Mouse (Mus musculus): ENCODE measurements around the gene Sec62. TPM values are rescaled to one million over a fixed set of nuclear protein-coding genes. Genes with fewer than 3 reads are reported as not detected.

Sec62 gene
- polyA plus RNA-seq, 1 experiment from 2014 or later, result 96.0 TPM

DNA sequence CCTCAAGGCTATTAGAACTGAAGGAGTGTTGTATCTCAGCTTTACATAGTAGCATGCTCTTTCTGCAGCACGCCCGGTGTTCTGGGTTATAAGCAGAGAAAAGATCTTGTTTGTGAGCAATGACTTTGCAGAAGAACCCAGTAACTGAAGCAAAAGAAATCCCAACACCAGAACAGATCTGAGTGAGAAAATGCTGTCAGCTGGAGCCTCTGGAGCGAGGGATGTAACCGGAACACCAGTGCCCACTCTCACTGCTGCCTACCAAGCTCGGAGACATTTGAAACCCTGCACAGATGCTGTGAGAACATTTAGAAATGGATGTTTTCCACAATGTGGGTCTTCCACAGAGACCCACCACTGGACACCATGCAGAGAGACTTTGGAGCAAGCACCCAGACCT is 18.0 kb upstream of the Sec62 start:
- H3K4me3 ChIP-seq (replicated peaks), result no peak overlapping the region
- H3K4me1 ChIP-seq, result no peaks in the 10 kb centered on the region
- H3K27ac ChIP-seq (replicated peaks), result no peak overlapping the region
- H3K4me2 ChIP-seq, result no peak overlapping the region
- H3K36me3 ChIP-seq, result no peaks in the 10 kb centered on the region
- H3K9me3 ChIP-seq (replicated peaks), result no peaks in the 10 kb centered on the region
- WGBS, result 91% methylated on average over 5 of the region's 5 CpGs
- no peak overlapping the region for H3K9ac ChIP-seq (replicated peaks)
- no peaks in the 10 kb centered on the region for H3K27me3 ChIP-seq (replicated peaks)
- no peak for ATAC-seq (ENCODE audit: low FRiP score)

DNA sequence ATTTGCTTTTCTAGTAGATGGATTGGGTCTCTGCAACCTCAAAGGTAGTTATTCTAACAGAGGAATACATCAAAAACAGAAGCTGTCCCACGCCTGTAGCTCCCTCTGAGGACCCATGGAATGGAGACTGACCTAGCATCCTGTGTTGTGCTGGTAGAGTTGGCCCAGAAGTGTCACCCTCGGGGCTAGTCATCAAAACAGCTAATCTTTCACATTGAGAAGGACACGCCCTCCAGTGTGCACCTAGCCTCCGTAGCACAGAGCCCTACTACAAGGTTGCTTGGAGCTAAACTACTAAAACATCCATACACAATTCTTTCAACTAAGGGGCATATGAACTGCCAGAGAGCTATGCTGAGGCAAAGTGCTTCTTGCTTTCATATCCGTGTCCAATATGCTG is 14.7 kb upstream of the Sec62 start:
- no peaks in the 10 kb centered on the region for H3K4me1 ChIP-seq
- H3K4me2 ChIP-seq, result no peak overlapping the region
- no peak for ATAC-seq (ENCODE audit: low FRiP score)
- H3K27me3 ChIP-seq (replicated peaks), result no peaks in the 10 kb centered on the region
- H3K36me3 ChIP-seq, result no peaks in the 10 kb centered on the region
- no peak overlapping the region for H3K27ac ChIP-seq (replicated peaks)
- H3K9ac ChIP-seq (replicated peaks), result no peak overlapping the region
- WGBS, result 82% methylated on average over 5 of the region's 5 CpGs
- no peaks in the 10 kb centered on the region for H3K9me3 ChIP-seq (replicated peaks)
- no peak overlapping the region for H3K4me3 ChIP-seq (replicated peaks)

DNA sequence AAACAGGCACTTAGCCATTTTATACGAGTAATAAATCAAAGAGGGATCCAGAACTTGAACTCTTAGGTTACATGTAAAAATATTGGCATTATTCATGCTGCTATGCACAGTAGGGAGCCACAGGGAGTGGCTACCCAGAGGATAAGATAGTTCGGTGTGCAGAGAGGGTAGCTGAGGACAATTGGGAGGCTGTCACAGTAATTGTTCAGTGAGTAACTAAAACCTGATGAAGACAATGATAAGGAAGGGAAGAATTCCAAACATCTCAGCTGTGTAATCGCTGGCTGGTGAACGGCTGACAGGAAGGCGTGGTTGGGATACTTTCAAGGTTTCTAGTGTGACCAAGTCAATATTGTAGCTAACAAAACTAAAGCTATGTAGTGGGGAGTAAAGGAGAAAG is 4.1 kb upstream of the Sec62 start:
- no peak overlapping the region for H3K4me3 ChIP-seq (replicated peaks)
- no peak overlapping the region for H3K27ac ChIP-seq (replicated peaks)
- H3K36me3 ChIP-seq, result no peaks in the 10 kb centered on the region
- no peaks in the 10 kb centered on the region for H3K9me3 ChIP-seq (replicated peaks)
- WGBS, result 26% methylated on average over 5 of the region's 5 CpGs
- peaks cover 4% of the 10 kb centered on the region; the same call in 1 of the 2 replicates for H3K4me1 ChIP-seq
- no peak for ATAC-seq (ENCODE audit: low FRiP score)
- no peak overlapping the region for H3K9ac ChIP-seq (replicated peaks)
- no peak overlapping the region for H3K4me2 ChIP-seq
- H3K27me3 ChIP-seq (replicated peaks), result no peaks in the 10 kb centered on the region

DNA sequence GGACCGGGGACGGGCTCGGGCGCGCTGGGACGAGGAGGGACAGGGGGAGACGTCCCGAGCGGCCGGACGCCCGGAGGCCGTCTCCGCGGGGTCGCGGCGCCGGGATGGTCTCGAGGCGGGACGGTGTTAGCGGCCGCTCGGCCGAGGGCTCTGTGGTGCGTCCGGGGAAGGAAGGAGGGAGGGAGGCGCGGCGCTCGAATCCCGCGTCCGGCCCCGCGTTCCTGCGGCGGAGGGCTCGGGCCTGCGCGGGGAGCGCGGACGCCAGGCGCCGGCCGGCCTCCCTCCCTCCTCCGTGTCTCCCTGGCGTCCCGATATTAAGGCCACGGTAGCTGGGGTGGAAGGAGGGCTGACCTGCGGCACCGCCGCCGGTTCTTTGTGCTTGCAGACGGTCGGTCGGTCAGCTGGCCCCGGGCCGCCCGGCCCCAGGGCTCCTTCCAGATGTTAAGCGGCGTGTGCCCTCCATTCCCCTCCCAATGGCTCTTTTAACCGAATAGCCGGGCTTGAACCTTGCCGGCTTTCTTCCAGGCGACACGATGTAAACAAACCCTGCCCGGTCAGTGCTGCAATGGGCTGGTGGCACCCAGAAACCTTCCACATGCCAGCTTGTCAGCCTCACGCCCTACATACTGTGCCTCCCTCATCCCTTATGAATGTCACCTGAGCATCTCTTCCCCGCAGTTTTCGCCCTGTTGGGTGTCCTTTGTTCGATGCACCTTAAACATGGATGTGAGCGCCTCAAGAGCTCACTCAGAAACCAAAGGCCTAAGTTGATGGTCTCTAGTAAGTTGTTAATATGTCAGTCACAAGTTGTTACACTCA is 937 bp downstream of the Sec62 start:
- under 1% methylated on average over 67 of the region's 75 CpGs for WGBS
- H3K9ac ChIP-seq (replicated peaks), result peak overlapping the region; percentile 99
- H3K27ac ChIP-seq (replicated peaks), result peak overlapping the region; percentile 96
- H3K4me3 ChIP-seq (replicated peaks), result peak overlapping the region; percentile 94
- no peaks in the 10 kb centered on the region for H3K36me3 ChIP-seq
- peaks cover 13% of the 10 kb centered on the region for H3K4me1 ChIP-seq
- peak; percentile 89 for ATAC-seq (ENCODE audit: low FRiP score)
- peak overlapping the region; percentile 70 for H3K4me2 ChIP-seq
- H3K9me3 ChIP-seq (replicated peaks), result no peaks in the 10 kb centered on the region
- no peaks in the 10 kb centered on the region for H3K27me3 ChIP-seq (replicated peaks)

DNA sequence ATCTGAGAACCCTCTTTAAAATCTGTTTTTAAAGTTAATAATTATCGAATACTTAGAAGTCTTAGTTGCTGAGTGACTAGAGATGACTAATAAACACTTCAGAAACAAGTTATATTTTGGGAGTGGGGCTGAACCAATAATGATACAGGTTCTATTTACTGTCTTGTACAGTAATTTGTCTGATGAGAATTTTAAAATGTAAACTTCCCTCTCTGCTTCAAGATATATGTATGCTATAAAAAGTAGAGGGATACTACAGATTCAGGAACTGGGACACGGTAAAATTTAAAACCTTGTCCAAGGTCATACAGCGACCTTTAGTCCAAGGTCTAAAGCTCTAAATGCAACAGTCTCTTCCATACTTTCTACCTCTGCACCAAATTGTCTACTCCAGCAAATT is 9.5 kb downstream of the Sec62 start:
- H3K4me1 ChIP-seq, result no peaks in the 10 kb centered on the region
- no peak overlapping the region for H3K9ac ChIP-seq (replicated peaks)
- peaks cover 33% of the 10 kb centered on the region for H3K36me3 ChIP-seq
- no peaks in the 10 kb centered on the region for H3K27me3 ChIP-seq (replicated peaks)
- 96% methylated on average over 3 of the region's 3 CpGs for WGBS
- H3K4me2 ChIP-seq, result no peak overlapping the region
- H3K27ac ChIP-seq (replicated peaks), result no peak overlapping the region
- ATAC-seq (ENCODE audit: low FRiP score), result no peak
- H3K9me3 ChIP-seq (replicated peaks), result no peaks in the 10 kb centered on the region
- H3K4me3 ChIP-seq (replicated peaks), result no peak overlapping the region

DNA sequence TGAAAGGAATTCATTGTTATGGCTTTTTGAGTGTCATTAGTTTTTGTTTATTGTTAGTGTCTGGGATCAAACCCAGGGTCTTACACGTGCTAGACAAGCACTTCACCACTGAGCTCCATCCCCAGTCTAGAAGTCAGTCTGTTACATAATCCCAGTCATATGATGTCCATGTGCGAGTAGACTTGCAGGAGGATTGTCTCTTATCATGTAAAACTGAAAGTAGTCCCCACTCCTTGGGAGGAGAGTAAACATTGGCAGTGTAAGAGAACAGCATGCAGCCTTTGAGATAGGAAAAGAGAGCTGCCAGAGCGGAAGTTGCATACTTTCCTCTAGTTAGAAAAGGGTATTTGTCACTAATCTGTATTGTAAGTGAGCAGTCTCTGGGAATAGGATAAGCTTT is 20.2 kb downstream of the Sec62 start:
- H3K27ac ChIP-seq (replicated peaks), result no peak overlapping the region
- no peak for ATAC-seq (ENCODE audit: low FRiP score)
- H3K36me3 ChIP-seq, result peaks cover 44% of the 10 kb centered on the region
- no peaks in the 10 kb centered on the region for H3K9me3 ChIP-seq (replicated peaks)
- H3K9ac ChIP-seq (replicated peaks), result no peak overlapping the region
- no peaks in the 10 kb centered on the region for H3K27me3 ChIP-seq (replicated peaks)
- no peak overlapping the region for H3K4me2 ChIP-seq
- H3K4me1 ChIP-seq, result no peaks in the 10 kb centered on the region
- no peak overlapping the region for H3K4me3 ChIP-seq (replicated peaks)
- WGBS, result 80% methylated on average over 3 of the region's 3 CpGs

DNA sequence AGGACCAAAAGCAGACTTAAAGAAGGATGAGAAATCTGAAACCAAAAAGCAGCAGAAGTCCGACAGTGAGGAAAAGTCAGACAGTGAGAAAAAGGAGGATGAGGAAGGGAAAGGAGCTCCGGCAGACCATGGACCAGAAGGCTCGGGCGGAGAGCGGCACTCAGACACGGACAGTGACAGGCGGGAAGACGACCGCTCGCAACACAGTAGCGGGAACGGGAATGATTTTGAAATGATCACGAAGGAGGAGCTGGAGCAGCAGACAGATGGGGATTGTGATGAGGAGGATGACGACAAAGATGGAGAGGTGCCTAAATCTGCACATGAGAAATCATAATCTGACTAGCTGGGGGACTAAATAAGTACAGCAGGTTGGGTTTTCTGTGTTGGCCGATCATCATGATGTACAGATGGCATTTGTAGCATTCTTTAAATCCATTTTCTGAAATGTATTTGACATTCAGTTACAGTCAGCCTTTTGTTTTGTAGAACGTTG is 26.0 kb downstream of the Sec62 start:
- no peak overlapping the region for H3K4me2 ChIP-seq
- 96% methylated on average over 16 of the region's 16 CpGs for WGBS
- no peaks in the 10 kb centered on the region for H3K9me3 ChIP-seq (replicated peaks)
- H3K27ac ChIP-seq (replicated peaks), result no peak overlapping the region
- H3K4me3 ChIP-seq (replicated peaks), result no peak overlapping the region
- H3K27me3 ChIP-seq (replicated peaks), result no peaks in the 10 kb centered on the region
- no peak for ATAC-seq (ENCODE audit: low FRiP score)
- no peak overlapping the region for H3K9ac ChIP-seq (replicated peaks)
- peaks cover 47% of the 10 kb centered on the region for H3K36me3 ChIP-seq
- no peaks in the 10 kb centered on the region for H3K4me1 ChIP-seq

DNA sequence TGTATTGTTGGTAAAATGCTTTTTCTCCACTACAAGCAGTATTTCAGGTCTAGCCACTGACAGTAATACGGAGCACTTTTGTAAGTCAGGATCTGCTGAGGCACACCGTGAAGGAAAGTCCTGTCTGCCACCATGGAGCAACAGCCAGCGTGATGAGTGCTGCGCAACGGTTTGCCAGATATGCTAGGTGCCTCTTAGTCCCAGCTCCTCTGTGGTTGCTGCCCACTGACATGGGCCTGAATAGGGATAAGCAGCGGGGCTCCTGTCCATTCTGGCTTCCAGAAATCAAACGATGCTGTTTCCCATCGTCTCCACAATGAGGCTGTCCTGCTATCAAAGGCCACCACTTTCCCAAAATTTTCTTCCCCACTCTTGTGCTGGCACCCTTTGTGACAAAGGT is 29.5 kb downstream of the Sec62 start:
- no peaks in the 10 kb centered on the region for H3K4me1 ChIP-seq
- 96% methylated on average over 8 of the region's 8 CpGs for WGBS
- no peak overlapping the region for H3K9ac ChIP-seq (replicated peaks)
- ATAC-seq (ENCODE audit: low FRiP score), result no peak
- no peak overlapping the region for H3K4me3 ChIP-seq (replicated peaks)
- H3K27me3 ChIP-seq (replicated peaks), result no peaks in the 10 kb centered on the region
- H3K4me2 ChIP-seq, result no peak overlapping the region
- H3K9me3 ChIP-seq (replicated peaks), result no peaks in the 10 kb centered on the region
- H3K27ac ChIP-seq (replicated peaks), result no peak overlapping the region
- peaks cover 33% of the 10 kb centered on the region for H3K36me3 ChIP-seq

DNA sequence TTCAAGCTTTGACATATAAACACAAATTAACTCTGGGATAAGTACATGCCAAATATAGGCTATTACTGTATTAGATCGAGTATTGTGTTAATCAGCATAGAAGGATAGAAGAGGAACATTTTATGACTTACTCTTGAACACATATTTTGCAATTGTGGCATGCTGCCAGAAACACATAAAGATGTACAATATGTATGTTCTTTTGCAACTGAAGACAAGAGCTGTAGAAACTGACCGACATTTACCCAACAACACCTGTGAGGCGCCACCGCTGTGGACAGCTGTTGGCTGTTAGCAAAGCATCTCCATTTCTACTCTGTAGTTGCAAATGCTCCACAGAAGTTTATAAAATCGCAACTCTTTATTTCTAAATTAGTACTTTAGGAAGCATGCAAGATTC is 33.4 kb downstream of the Sec62 start:
- no peak for ATAC-seq (ENCODE audit: low FRiP score)
- Histone ChIP-seq H3K4me2 (no peak overlapping the region), H3K9me3 (replicated peaks) (no peaks in the 10 kb centered on the region), H3K4me1 (no peaks in the 10 kb centered on the region), H3K27me3 (replicated peaks) (no peaks in the 10 kb centered on the region), H3K36me3 (peaks cover 10% of the 10 kb centered on the region; the same call in 1 of the 2 replicates), H3K27ac (replicated peaks) (no peak overlapping the region), H3K4me3 (replicated peaks) (no peak overlapping the region), H3K9ac (replicated peaks) (no peak overlapping the region)
- WGBS, result 92% methylated on average over 5 of the region's 5 CpGs

DNA sequence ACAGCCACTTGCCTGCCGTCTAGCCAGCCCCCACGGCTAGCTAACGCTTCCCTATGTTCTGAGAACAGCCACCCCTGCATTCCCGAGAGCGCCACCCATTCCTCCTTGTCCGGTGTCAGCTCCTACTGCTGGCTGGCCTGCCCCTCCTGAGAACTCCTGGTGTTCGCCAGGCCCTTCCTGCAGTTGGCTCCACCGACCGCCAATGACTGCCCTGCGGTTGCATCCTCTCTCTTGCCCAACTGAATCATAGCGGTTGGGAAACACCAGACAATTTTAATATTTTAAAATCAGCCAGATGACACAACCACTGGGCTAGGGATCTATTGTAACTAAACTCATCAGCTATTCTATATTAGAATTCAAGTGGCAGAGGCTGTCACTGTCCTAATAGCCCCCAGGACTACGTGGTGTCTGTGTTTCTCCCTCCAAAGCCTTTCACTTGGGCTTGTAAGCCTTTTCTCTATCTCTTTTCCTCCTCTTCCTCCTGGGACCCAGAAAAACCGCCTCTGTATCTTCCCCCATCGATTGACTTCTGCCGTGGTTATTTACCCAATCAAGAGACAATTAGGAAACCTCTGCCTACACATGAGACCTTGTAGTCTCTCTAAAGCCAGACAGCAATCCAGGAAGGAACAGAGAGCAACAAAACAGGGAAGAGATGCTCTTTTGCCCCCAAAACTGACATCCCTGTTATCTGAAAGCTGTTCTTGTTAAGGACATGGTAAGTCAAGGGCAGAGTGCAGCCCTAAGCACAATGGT is 39.4 kb downstream of the Sec62 start:
- Histone ChIP-seq H3K9ac (replicated peaks) (no peak overlapping the region), H3K27me3 (replicated peaks) (no peaks in the 10 kb centered on the region), H3K9me3 (replicated peaks) (no peaks in the 10 kb centered on the region), H3K36me3 (no peaks in the 10 kb centered on the region), H3K4me3 (replicated peaks) (no peak overlapping the region), H3K4me2 (no peak overlapping the region), H3K4me1 (no peaks in the 10 kb centered on the region), H3K27ac (replicated peaks) (no peak overlapping the region)
- 85% methylated on average over 15 of the region's 15 CpGs for WGBS
- no peak for ATAC-seq (ENCODE audit: low FRiP score)

DNA sequence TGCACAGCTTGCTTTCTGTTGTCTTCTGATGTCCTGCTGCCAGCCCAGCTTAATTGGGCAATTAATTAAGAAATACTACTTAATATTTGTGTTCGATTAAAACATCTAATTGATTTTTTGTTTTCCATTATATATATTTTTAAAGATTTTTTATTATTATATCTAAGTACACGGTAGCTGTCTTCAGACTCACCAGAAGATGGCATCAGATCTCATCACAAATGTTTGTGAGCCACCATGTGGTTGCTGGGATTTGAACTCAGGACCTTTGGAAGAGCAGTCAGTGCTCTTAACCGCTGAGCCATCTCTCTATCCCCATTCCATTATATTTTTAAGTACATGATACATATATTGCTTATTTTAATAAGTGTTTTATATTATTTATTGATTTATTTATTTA is 40.6 kb downstream of the Sec62 start:
- no peak overlapping the region for H3K4me3 ChIP-seq (replicated peaks)
- no peaks in the 10 kb centered on the region for H3K36me3 ChIP-seq
- H3K27ac ChIP-seq (replicated peaks), result no peak overlapping the region
- 87% methylated on average over 3 of the region's 3 CpGs for WGBS
- no peak overlapping the region for H3K9ac ChIP-seq (replicated peaks)
- no peaks in the 10 kb centered on the region for H3K27me3 ChIP-seq (replicated peaks)
- no peaks in the 10 kb centered on the region for H3K9me3 ChIP-seq (replicated peaks)
- no peak for ATAC-seq (ENCODE audit: low FRiP score)
- no peaks in the 10 kb centered on the region for H3K4me1 ChIP-seq
- H3K4me2 ChIP-seq, result no peak overlapping the region

DNA sequence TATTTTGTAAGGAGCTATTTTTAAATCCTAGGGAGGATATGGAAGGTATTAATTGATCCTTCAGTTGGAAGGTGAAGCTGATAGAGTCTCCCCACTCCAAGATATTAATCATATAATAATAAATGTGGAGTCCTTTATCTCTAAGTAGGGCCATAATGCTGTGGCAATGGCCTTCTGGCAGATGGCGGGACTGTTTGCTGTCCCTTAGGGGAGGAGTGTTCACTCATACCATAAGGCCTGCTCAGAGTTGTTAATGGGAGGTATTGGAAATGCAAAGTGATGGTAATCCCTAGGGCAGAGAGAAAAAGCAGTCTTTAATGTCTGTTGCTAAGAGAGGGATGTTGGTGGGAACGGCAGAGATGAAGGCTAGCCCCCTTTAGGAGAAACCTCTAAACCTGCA is 53.1 kb downstream of the Sec62 start:
- no peaks in the 10 kb centered on the region for H3K4me1 ChIP-seq
- H3K4me2 ChIP-seq, result no peak overlapping the region
- H3K27me3 ChIP-seq (replicated peaks), result no peaks in the 10 kb centered on the region
- WGBS, result 43% methylated on average over 2 of the region's 2 CpGs
- no peak overlapping the region for H3K27ac ChIP-seq (replicated peaks)
- no peak overlapping the region for H3K4me3 ChIP-seq (replicated peaks)
- no peaks in the 10 kb centered on the region for H3K36me3 ChIP-seq
- H3K9ac ChIP-seq (replicated peaks), result no peak overlapping the region
- no peak for ATAC-seq (ENCODE audit: low FRiP score)
- H3K9me3 ChIP-seq (replicated peaks), result no peaks in the 10 kb centered on the region

All from neural tube, embryonic 15.5 days (tissue).